Mouse (Mus musculus): ENCODE data around the gene Slc44a1. TPM values are rescaled to one million over a fixed set of nuclear protein-coding genes. Genes with fewer than 3 reads are reported as not detected.

Slc44a1 gene
- polyA plus RNA-seq, 2 experiments from 2014 or later: 3.9 to 4.0 TPM

DNA sequence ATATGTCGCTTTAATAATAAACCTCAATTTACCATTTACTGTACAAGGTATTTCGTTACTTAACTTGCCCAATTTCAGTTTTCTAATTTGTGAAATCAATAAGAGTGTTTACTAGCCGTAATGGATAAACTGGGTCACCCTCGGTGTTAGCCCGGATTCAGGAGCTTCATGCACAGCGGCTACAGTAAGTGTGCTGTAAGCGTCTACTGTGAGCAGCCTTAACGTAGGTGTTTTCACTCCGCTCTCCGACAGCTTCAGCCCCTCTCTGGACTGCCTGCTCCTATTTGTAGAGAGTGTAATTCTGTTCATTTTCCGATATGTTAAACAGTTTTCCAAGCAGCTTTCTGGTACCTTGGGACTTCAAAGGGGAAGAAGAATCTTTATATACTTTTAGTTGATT lies 99.7 kb downstream of the Slc44a1 start:
- no peak for ATAC-seq

DNA sequence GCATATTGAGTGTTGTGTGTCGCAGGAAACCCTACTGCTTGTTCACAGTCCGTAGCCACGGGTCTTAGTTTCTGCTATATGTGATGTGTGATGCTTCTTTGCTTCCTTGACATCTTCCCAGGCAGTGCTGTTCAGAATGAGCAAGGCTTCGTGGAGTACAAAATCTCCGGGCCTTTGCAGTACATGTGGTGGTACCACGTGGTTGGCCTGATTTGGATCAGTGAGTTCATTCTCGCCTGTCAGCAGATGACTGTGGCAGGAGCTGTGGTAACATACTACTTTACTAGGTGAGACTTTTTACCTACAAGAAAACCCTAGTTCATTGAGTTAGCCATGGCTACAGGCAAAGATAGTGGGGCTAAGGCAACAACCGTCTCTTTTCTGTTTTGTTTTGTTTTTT lies 103.2 kb downstream of the Slc44a1 start:
- no peak for ATAC-seq

DNA sequence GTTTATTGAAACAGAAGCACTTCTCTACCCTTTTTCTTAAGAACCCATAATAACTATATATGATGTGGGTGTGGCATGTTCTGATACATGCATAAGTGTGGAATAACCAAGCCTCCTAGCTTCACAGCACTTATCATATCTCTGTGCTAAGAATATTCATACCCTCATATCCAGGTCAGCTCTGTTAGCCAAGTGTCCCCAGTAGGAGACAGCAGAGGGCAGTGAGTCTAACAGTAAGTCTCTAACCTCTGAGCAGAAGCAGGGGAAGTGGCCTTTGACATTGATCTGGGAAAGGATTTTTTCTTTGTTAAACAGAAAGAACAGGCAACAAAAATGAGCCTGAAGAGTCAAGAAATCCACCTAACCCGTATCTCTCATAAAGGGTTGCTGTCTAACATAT lies 104.7 kb downstream of the Slc44a1 start:
- ATAC-seq: no peak

DNA sequence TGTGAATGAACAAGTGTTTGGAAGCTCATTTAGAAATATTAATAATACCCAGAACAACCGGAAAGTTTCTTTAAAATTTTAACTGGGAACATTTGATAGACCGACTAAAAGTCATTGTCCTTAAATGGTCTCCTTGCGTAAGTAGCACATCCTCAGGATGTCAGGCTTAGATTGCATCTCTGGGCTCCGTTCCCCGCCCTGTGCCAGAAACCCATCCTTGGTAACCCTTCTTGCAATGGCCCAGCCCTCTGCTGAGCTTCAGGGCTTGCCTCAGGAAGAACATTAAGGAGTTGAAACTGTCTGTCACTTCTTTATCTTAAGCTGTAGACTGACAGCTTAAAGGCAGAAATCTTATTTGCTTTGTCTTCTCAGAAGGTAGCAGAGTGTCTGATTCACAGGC lies 107.2 kb downstream of the Slc44a1 start:
- no peak for ATAC-seq

DNA sequence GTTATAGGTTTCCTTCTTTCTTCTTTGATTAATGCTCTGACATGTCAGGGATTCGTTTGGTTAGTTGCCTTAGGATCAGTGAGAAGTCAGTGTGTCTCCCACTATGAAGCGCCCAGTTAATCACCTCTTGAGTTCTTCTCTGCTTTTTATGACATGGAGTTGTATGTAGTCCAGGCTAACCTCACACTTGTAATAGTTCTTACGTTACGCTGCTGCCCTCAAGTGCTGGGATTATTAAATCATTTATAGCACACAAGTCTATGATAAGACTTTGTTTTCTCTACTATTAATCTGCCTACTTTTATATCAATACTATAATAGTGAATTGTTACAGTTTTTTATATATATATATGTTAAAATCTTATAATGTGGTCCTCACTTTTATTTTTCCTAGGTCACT lies 109.2 kb downstream of the Slc44a1 start:
- ATAC-seq: no peak

DNA sequence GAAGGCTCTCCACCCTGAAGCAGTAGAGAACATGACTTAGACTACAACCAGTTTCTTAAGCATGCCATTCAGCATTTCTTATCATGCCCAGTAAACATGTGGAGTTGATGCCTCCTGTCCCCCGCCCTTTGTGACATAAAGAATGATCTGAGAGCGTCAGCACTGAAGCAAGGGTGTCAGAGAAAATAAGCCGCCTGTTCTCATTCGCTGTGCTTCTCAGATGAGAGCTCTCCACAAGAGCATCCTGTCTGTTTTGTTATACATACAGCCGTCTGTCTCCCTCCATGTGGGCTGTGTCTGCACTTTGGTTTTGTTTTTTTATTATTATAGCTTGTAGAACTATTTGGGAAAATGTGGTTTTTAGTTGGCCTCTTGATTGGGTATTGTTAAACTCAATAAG lies 124.4 kb downstream of the Slc44a1 start:
- ATAC-seq: no peak

DNA sequence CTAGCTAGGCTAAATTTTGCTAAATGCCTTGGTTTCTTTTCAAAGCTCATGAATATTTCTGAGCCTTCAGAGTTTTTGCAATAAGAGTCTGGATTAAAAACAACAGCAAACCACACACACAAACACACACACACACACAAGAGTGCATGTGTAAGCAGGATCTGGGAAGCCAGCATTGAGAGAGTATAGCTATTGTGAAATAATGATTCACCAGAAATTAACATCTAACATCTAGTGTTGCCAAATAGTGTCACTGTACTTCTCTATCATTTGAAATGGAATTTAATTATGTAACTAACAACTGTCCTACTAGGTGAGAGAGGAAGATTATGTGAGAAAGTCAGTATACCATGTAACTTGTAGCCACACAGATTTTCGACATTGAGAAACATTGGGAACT lies 126.9 kb downstream of the Slc44a1 start:
- ATAC-seq: no peak

DNA sequence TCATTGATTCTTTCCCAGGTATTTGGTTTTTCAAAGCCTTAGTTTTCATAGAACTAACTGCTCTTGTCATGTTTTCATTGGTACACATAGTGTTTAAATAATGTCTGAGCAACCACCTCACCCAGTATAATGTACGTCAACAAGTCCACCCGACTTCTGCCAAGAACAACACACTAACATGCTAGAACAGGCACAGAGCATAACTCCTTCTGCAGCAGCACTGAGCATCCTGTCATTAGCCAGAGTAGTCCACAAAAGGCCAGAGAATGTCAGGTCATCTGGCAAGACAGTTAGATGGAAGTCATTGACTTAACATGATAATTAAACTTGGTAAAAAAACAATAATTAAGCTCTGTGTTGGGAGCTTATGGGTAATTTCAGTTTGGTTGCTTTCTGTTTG lies 135.3 kb downstream of the Slc44a1 start:
- no peak for ATAC-seq

DNA sequence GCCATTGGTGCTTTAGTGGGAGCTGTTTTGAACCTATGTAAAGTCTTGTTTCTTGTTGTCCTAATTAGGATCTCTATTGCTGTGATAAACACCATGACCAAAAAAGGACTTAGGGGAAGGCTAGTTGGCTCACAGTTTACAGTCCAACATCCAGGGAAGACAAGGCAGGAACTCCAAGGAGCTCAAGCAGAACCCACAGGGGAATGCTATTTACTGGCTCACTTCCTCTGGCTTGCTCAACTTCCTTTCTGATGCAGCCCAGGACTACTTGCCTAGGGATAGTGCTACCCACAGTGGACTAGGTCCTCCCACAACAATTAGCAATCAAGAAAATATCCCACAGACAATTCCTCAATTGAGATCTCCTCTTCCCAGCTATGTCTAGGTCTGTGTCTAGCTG lies 147.5 kb downstream of the Slc44a1 start:
- ATAC-seq: no peak

DNA sequence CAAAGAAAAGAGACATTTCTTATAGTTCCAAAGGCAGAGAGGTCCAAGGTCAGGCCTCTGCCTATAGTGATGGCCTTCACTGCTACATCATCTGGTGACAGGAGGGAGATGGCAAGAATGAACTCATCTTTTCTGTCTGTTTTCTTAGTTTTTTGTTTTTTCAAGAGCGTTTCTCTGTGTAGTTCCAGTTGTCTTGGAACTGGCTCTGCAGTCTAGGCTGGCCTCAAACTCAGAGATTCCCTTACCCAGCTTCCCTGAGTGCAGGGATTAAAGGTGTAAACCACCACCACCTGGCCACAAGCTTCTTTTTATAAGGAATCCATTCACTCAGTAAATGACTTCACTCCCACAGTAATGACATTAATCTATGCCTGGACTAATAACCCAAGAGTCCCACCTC lies 148.7 kb downstream of the Slc44a1 start:
- ATAC-seq: no peak

DNA sequence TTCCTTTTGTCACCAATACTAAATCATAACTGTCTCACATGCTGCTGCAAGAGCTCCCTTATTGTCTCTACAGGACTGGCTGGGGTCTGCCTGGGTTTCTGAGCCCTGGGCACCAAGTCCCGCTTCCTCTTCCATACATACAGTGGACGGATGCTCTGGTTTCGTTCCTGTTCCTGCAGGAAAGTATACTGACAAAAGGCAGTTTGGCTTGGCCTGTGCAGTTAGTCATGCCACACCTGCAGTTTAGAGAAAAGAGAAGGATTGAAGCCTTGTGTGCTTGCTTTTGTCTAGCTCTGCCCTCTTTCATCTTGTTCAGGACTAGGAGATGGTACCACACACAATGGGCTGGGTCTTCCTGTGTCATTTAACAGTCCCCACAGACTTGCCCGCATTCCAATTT lies 149.3 kb downstream of the Slc44a1 start:
- ATAC-seq: no peak

DNA sequence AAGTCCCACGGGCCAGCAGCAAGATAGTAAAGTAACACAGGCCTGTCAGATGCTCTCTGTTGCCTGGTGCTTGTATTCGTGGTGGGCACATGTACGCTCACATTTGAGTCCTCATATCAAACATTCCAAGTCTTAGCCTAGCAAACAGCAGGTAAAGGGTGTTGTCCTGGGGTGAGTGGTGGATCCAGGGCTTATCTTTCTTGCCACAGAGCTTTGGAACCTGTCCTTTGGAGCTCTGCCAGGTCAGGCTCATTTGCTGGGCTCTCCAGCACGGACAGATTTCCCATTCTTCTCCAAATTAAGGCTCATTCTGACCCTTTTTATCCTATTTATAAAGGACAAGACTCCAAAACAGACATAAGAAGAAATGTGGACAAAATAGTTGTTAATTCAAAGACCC lies 149.9 kb downstream of the Slc44a1 start:
- ATAC-seq: no peak

DNA sequence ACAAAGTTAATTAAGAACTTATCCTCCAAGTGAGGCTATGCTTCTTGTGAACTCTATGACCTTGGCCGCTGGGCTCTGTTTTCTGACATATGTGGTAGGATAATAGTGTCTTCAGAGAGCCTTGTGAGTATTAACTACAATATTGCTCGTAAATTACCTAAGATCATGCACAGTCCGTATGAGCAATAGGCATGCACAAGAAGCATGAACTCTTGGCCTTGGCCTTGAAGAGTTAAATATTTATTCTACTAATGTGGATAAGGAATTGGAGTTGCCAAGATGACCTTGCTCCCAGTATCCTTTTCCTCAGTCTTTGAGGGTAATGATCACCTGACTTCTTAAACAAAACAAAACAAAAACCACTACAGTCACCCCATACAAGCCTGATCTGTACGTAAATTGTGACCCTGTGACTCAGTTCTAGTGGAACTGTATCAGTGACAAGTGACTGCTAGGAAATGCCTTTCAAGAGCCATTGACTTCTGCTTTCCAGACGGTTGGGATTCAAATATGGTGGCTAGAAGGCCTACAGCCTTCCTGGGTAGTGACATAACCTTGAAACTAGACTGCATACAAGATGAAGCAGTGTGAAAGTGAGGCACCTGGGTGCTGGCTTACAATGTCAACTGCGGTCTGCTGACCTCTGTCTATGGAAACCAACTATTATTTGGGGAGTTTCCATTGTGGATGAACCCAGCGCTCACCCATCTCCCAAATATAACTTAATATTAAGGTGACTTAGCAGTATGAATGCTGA lies 150.7 kb downstream of the Slc44a1 start:
- ATAC-seq: no peak

DNA sequence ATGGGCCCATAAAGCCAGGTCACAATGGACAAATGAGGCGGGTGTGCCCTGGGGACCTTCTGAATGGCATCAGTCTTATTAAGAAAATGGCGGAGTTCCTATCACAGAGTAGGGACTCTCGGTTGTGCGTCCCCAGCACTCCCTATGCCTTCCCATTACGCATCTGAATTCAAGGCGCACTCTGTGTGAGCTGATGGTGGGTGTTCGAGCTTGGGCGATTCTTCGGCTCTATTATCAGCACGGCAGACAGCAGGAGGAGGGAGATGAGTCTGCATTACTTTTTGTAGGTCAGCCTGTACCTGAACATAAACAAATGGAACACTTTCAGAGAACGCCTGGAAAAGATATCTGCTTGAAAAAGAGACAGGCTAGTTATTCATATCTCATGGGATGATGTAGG lies 151.3 kb downstream of the Slc44a1 start:
- no peak for ATAC-seq

DNA sequence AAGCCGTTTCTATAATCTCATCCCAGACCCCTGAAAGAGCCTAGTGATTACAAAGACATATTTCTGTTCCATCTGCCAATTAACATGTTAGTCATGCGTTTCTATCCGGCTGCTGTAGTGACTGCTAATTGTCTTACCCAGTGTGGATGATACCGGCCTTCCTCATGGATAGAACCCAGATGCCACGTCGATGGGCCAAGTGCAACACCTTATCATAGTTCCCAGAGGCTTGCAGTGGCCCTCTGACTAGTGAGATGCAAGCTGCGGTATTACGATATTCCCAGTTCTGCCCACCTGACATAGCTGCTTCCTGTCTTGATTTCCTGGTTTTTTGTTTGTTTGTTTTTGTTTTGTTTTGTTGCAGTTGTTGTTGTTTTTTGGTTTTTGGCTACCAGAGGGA lies 151.7 kb downstream of the Slc44a1 start:
- no peak for ATAC-seq

DNA sequence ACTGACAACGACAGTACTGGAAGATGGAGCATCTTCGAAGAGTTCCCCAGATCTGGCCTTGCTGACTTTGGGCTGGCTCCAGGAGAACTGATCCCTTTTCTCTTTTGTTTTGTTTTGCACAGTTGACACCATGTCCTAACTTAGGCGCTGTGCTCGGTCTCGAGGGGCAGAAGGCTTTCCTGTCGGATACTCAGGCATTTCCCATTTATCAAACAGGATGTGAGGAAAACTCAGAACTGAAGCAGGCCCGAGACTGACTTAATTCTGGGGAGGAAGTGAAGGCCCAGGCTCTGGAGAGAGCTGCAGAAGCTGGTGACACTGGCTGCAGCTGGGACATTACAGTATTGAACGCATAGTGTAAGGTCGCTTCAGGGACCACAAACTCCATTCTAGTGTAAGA lies 152.2 kb downstream of the Slc44a1 start:
- no peak for ATAC-seq

DNA sequence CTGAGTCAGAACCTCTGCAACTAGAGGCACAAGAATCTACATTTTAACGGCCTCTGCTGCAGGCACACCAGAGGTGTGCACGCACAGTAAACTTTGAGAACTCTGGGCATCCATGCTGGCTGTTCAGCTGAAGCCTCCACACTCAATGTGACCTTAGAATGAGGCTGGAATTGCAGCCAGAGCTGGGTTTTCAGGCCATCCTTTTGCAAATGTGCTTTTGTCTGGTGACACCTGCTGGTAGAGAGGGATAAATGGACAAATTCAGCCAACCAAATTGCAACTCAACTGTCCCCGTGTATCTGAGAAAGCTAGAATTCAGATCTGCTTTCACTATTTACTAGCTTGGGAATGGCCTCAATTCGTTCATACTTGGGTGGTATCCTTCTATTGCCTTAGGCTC lies 154.0 kb downstream of the Slc44a1 start:
- ATAC-seq: no peak

DNA sequence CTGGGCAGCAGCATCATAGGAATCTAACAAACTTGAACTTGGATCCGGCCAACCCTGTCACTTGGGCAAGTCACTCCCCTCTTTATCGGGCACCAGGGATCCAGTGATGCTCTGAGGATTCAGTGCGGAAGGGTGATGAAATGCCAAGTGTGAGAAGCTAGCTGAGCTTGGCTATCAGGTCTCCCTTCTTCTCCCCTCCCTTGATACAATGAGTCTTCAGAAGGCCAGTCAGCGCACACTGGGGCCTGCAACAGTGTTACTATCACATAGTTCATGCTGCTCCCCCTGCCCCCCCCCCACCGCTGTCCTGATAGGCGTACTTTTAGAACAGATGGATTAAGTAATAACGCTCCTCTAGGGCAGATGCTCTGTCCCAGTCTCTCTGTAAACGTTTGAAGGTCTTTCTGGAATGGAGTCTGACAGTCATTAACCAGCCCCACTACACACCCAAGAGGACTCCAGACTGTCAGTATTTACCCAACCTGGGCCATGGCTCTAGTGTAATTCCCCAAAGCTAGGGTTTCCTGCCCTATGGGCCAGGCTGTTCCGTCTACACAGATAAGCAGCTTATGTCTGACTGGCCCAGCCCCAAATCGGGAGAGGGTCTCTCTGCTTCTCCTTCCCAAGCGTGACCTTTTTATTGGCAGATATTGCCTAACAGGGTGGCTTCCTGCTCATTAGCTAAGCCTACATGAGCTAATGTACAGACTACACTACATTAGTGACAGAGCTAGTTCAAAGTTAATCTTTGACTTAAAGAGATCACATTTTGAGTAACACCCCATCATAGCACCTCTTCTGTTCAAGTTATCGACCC lies 155.2 kb downstream of the Slc44a1 start:
- no peak for ATAC-seq

DNA sequence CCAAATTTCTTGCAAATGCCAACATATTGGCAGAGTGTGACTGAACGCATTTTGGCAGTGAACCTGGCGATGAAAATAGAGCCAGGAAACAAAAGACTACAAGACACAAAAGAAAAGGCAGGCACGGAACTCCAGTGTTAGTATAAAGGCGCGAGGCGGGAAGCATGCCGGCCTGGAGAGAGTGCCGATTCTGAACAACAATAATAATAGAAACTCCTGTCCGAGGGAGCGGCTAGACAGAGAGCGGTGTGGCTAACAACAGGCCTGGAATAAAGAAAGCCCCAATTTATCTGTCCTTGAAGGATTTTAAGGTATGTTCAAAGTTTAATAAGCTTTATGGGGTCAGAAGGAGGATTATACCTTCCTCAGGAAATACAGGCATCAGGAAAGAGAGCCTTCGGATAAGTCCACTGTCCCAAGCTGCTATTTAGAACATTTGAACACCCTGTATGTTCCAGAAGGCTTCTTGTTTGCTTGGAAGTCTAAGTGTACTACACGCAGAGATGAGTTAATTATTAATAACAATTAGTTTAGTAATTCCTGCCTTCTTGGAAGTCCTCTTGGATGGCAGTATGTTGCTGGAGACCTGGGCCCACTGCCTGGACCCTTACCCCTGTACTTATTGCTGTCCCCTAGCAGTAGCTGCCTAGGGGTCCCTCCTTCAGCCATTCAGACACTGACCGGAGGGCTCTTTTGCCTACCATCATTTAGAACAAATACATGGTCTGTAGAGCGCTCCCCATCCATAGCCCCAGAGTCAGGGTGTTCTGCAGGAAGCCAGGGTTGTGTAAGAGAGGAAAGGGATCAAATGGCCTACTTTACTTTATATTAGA lies 156.1 kb downstream of the Slc44a1 start:
- ATAC-seq: no peak

DNA sequence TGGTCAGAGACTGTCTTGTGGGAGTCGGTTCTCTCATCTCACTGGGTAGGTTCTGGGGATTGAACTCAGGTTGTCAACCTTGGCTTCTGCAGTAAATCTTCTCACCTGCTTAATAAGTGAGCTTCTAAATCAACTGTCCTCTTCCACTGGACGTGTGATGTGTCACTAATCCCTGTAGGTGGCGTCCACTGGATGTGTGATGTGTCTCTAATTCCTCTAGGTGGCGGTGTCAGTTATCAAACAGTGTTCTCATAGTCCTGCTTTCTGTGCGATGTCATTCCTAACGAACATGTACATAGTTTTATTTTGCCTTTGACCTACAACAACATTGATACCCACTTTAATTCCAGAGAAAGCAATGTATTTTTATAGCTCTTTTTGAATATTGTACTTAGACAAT lies 160.2 kb downstream of the Slc44a1 start:
- peak; percentile 36 for ATAC-seq

DNA sequence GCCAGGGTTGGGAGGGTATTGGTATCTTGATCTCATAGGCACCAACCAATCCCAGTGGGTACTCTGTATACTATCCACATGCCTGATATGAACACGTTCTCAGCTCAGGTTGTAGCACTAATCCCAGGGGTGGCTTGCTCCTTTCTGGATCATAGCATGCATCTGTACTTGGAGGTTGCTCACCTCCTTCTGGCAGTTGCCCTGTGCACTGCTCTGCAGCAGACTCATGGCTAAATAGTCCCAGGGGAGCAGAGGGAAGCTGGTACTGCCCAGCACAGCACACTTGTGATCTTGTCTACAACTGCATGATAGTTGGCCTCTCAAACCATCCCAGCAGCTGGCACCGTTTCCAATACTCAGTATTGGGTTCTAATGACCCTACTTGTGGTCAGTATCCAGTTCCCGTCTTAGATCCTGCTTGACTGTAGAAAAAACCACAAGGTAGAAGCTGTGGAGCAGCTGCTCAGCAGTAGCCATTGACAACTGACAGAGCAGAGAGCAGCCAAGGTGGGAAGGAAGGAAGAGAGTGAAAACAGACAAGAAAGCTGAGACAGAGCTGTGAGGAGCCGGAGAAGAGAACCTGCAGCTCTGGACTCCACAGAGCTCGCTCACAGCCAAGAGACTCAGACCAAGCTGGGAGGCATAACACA lies 174.5 kb downstream of the Slc44a1 start:
- no peak for ATAC-seq

DNA sequence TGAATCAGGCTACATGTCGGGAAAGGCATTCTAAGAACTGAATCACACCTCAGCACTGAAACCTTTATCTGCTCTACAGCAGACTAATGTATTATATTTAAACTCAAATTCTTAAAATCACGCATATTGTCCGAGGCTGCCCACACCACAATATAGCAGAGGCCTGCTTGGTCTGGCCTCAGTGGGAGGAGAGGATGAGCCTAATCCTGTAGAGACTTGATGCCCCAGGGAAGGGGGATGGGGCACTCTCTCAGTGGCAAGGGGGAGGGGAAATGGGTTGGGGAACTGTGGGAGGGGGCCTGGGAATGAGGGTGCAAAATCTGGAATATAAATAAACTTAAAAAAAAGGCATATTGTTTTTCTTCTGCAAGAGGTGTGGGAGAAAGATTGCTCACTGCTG lies 177.8 kb downstream of the Slc44a1 start:
- ATAC-seq: no peak

DNA sequence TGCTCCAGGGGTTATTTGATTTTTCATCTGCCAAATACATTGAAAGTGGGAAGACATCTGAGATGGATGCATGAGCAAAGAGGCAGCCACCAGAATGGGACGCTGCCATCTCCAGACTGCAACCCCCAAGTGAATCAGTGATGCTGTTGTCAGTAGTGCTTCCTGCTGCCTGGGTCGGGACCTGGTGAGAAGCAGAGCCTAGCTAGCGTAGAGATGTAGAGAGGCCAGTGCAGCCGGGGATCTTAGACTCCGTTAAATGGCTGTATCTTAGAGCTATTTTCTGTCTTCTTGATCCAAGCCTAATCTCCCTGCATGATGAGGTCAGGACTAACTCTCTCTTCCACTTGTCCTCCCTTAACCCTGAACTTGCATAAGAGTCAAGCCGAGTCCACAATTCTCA lies 179.9 kb downstream of the Slc44a1 start:
- no peak for ATAC-seq

Data from activated CD4-positive, CD25-positive, alpha-beta regulatory T cell, adult 4 months (primary cell).